In the genomic region with DNA sequence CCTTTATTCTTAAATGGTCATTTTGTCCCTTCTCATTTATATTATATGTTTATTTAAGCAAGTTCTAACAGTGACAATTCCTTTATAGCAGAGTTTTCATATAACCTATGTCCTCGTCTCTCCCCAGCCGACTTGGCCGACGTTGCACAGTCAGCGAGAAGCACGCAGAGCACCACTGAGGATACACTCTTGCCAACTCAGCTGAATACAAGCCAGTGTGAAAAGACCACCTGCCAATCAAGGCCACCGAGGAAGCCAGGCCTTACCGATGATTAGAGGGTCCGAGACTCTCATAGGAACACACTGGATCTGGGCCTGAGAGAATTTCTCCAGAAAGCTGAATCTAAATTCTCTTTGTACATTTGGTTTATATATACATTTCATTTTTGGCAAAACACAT, we compare ENCODE assay signal across 17 mouse cellular contexts.
A peak's percentile ranks its signal among the peaks of the same experiment; 100 is the strongest.
DNase-seq lines count a peak whose midpoint lies in the region; ATAC-seq and TF ChIP-seq lines count a peak whose summit lies in the region.
"Had no signal": no experiment of that assay in that cellular context is flagged by ENCODE, and none has a peak within 500 bp of the region (broad histone marks: within the 10 kb centered on the region; RNA-seq: fewer than 3 reads in every experiment).

No protein-coding gene starts in this region.

- no peak overlapping the region for H3K4me2 ChIP-seq in heart, postnatal 0 days (ENCODE audit: low read depth, low read length)
- H3K4me2 ChIP-seq in midbrain, embryonic 14.5 days (ENCODE audit: low read length), result no peak overlapping the region
- no peak overlapping the region for H3K4me2 ChIP-seq in midbrain, embryonic 11.5 days
- no peak overlapping the region for H3K4me2 ChIP-seq in intestine, embryonic 16.5 days (ENCODE audit: low read depth, low read length)
- H3K4me2 ChIP-seq: midbrain, embryonic 12.5 days had no signal

- TF ChIP-seq EP300 in heart, postnatal 0 days (IDR thresholded peaks at IDR 0.05; ENCODE audit: low read depth), result no peak
- no peak for TF ChIP-seq EP300 in heart, adult 2 months (IDR thresholded peaks at IDR 0.05; ENCODE audit: insufficient read depth, low read depth, low read length)

- H3K36me3 ChIP-seq in heart, postnatal 0 days (replicated peaks; ENCODE audit: control insufficient read depth, insufficient read depth, low read length), result peaks cover 4% of the 10 kb centered on the region; the same call in 1 of the 2 replicates
- peaks cover 14% of the 10 kb centered on the region for H3K36me3 ChIP-seq in heart, adult 2 months (ENCODE audit: control insufficient read depth, insufficient read depth, low read length)
- H3K36me3 ChIP-seq in midbrain, embryonic 14.5 days (ENCODE audit: control insufficient read depth, insufficient read depth, low read length), result 0 out of 2 replicates have a peak, but pooled peaks cover 3% of the 10 kb centered on the region
- H3K36me3 ChIP-seq in midbrain, embryonic 11.5 days (ENCODE audit: control insufficient read depth, insufficient read depth, low read length), result no peaks in the 10 kb centered on the region
- H3K36me3 ChIP-seq in intestine, embryonic 16.5 days (ENCODE audit: control insufficient read depth, insufficient read depth, low read length), result no peaks in the 10 kb centered on the region
- H3K36me3 ChIP-seq: midbrain, embryonic 12.5 days had no signal

- H3K4me1 ChIP-seq in heart, postnatal 0 days (ENCODE audit: control insufficient read depth, insufficient read depth), result peaks cover 34% of the 10 kb centered on the region
- peaks cover 12% of the 10 kb centered on the region for H3K4me1 ChIP-seq in heart, adult 2 months (ENCODE audit: control insufficient read depth, insufficient read depth, low read length)
- H3K4me1 ChIP-seq in midbrain, embryonic 14.5 days (ENCODE audit: control insufficient read depth, insufficient read depth, low read length), result peaks cover 15% of the 10 kb centered on the region
- peaks cover 15% of the 10 kb centered on the region for H3K4me1 ChIP-seq in midbrain, embryonic 11.5 days (ENCODE audit: control insufficient read depth, insufficient read depth, low read length)
- peaks cover 15% of the 10 kb centered on the region for H3K4me1 ChIP-seq in intestine, embryonic 16.5 days (ENCODE audit: control insufficient read depth, insufficient read depth, low read length)

- intact Hi-C loops in heart, adult 2 months (cut with DNase I), result no loop called here
- intact Hi-C loops in left cerebral cortex, postnatal 10 days (cut with DNase I), result no loop called here

- no peak overlapping the region for H3K4me3 ChIP-seq in heart, postnatal 0 days (ENCODE audit: low read depth, low read length)
- no peak overlapping the region for H3K4me3 ChIP-seq in heart, adult 2 months
- no peak overlapping the region for H3K4me3 ChIP-seq in midbrain, embryonic 14.5 days (replicated peaks; ENCODE audit: low read depth, low read length)
- no peak overlapping the region for H3K4me3 ChIP-seq in midbrain, embryonic 11.5 days (ENCODE audit: low read depth, low read length)
- H3K4me3 ChIP-seq in intestine, embryonic 16.5 days (ENCODE audit: low read length), result no peak overlapping the region
- H3K4me3 ChIP-seq: midbrain, embryonic 12.5 days had no signal

- no peak for TF ChIP-seq POLR2A in heart, adult 2 months (IDR thresholded peaks at IDR 0.05; ENCODE audit: insufficient read depth, low read depth, low read length)

- H3K27me3 ChIP-seq in heart, postnatal 0 days (ENCODE audit: control insufficient read depth, insufficient read depth, low read length), result no peaks in the 10 kb centered on the region
- H3K27me3 ChIP-seq in heart, adult 2 months (ENCODE audit: control insufficient read depth, insufficient read depth, low read length), result no peaks in the 10 kb centered on the region
- no peaks in the 10 kb centered on the region for H3K27me3 ChIP-seq in midbrain, embryonic 14.5 days (ENCODE audit: control insufficient read depth, insufficient read depth, low read length)
- no peaks in the 10 kb centered on the region for H3K27me3 ChIP-seq in midbrain, embryonic 11.5 days (ENCODE audit: control insufficient read depth, insufficient read depth, low read length)
- no peaks in the 10 kb centered on the region for H3K27me3 ChIP-seq in intestine, embryonic 16.5 days (replicated peaks; ENCODE audit: control insufficient read depth, insufficient read depth, low read length)
- H3K27me3 ChIP-seq: midbrain, embryonic 12.5 days; Patski had no signal

- H3K27ac ChIP-seq in heart, postnatal 0 days (ENCODE audit: low read depth), result peak overlapping the region; percentile 97; the same call in 1 of the 2 replicates
- no peak overlapping the region for H3K27ac ChIP-seq in heart, adult 2 months
- H3K27ac ChIP-seq in midbrain, embryonic 14.5 days (replicated peaks; ENCODE audit: low read depth, low read length), result no peak overlapping the region
- no peak overlapping the region for H3K27ac ChIP-seq in midbrain, embryonic 11.5 days (ENCODE audit: low read depth, low read length)
- 0 out of 2 replicates have a peak overlapping the region, but pooled peaks have one; percentile 5 for H3K27ac ChIP-seq in intestine, embryonic 16.5 days (ENCODE audit: low read length)
- H3K27ac ChIP-seq: midbrain, embryonic 12.5 days had no signal

- H3K9me3 ChIP-seq in heart, postnatal 0 days (replicated peaks; ENCODE audit: control insufficient read depth, low read length), result no peaks in the 10 kb centered on the region
- no peaks in the 10 kb centered on the region for H3K9me3 ChIP-seq in midbrain, embryonic 14.5 days (ENCODE audit: control insufficient read depth, low read length)
- H3K9me3 ChIP-seq in midbrain, embryonic 11.5 days (ENCODE audit: control insufficient read depth, low read length), result no peaks in the 10 kb centered on the region
- no peaks in the 10 kb centered on the region for H3K9me3 ChIP-seq in intestine, embryonic 16.5 days (ENCODE audit: control insufficient read depth, low read length)
- H3K9me3 ChIP-seq: midbrain, embryonic 12.5 days had no signal

- ATAC-seq in heart, postnatal 0 days (ENCODE audit: insufficient read depth, low read depth), result no peak
- no peak for ATAC-seq in midbrain, embryonic 14.5 days (ENCODE audit: low FRiP score, low TSS enrichment)
- no peak for ATAC-seq in midbrain, embryonic 11.5 days (ENCODE audit: low FRiP score)
- ATAC-seq in intestine, embryonic 16.5 days, result no peak
- ATAC-seq: Patski had no signal

- no peaks in the 10 kb centered on the region for H3K79me2 ChIP-seq in heart, adult 2 months (replicated peaks; ENCODE audit: control insufficient read depth, insufficient read depth, low read length)

- no peak overlapping the region for H3K9ac ChIP-seq in heart, postnatal 0 days (replicated peaks; ENCODE audit: low read depth, low read length)
- H3K9ac ChIP-seq in heart, adult 2 months (ENCODE audit: low read depth, low read length), result no peak overlapping the region
- H3K9ac ChIP-seq in midbrain, embryonic 14.5 days (replicated peaks; ENCODE audit: low read length), result no peak overlapping the region
- H3K9ac ChIP-seq in midbrain, embryonic 11.5 days (ENCODE audit: low read length), result no peak overlapping the region
- H3K9ac ChIP-seq in intestine, embryonic 16.5 days (ENCODE audit: low read depth, low read length), result no peak overlapping the region
- H3K9ac ChIP-seq: midbrain, embryonic 12.5 days had no signal

- peak; percentile 39 to 51 for DNase-seq in cerebellum, postnatal 14 days
- DNase-seq in cerebellum, adult 18-20 months, result no peak
- DNase-seq in heart, postnatal 0 days (ENCODE audit: low spot score), result no peak
- DNase-seq in heart, adult 2 months, result no peak
- DNase-seq in midbrain, embryonic 14.5 days, result peak; percentile 51
- no peak for DNase-seq in midbrain, embryonic 11.5 days (ENCODE audit: low spot score, missing footprints)
- DNase-seq in left cerebral cortex, postnatal 10 days (ENCODE audit: extremely low spot score in 1 of 2, low spot score in 2 of 2), result no peak
- DNase-seq: cerebellum, adult 2 months; gastrocnemius, postnatal 10 days; heart, postnatal 14 days; kidney, adult 9 months; lung, postnatal 14 days; spleen, adult 18-20 months; thymus, adult 18-20 months had no signal

- no peak for TF ChIP-seq CTCF in heart, postnatal 0 days (IDR thresholded peaks at IDR 0.05; ENCODE audit: low read depth)
- TF ChIP-seq CTCF in heart, adult 2 months (IDR thresholded peaks at IDR 0.05), result no peak

- WGBS in heart, postnatal 0 days, result 77% methylated on average over 9 of the region's 9 CpGs
- WGBS in heart, adult 2 months, result 83% methylated on average over 9 of the region's 9 CpGs
- 54% methylated on average over 9 of the region's 9 CpGs for WGBS in midbrain, embryonic 14.5 days
- WGBS in midbrain, embryonic 11.5 days, result 84% methylated on average over 9 of the region's 9 CpGs
- WGBS in intestine, embryonic 16.5 days, result 71% methylated on average over 9 of the region's 9 CpGs

Comparison
In these comparisons a context has a peak if more than half of its experiments do, and no peak if none do; other contexts are left out.
1. DNase-seq: peak in cerebellum, postnatal 14 days (2 of 2) and midbrain, embryonic 14.5 days (single experiment); none in cerebellum, adult 18-20 months (0 of 2), heart, postnatal 0 days (single experiment), heart, adult 2 months (0 of 2), midbrain, embryonic 11.5 days (single experiment) and left cerebral cortex, postnatal 10 days (0 of 2).
2. H3K27ac ChIP-seq: peak in heart, postnatal 0 days (single experiment) and intestine, embryonic 16.5 days (single experiment); none in heart, adult 2 months (single experiment), midbrain, embryonic 14.5 days (single experiment) and midbrain, embryonic 11.5 days (single experiment).